Mouse (Mus musculus): Measurements from ENCODE around the gene Sh3gl3.

- TF ChIP-seq CTCF (IDR thresholded peaks at IDR 0.05) (peak; percentile 23), EP300 (IDR thresholded peaks at IDR 0.05; ENCODE audit: insufficient read depth, low read depth, low read length) (no peak)
These were observed 2.6 kb downstream of the Sh3gl3 start for GRCm38 (mm10) chr7:82176192-82176591.

Measured in heart, adult 2 months (tissue).